Mouse (Mus musculus): ENCODE measurements around the gene Npb. TPM values are rescaled to one million over a fixed set of nuclear protein-coding genes. Genes with fewer than 3 reads are reported as not detected.

The Npb gene
- polyA plus RNA-seq, 1 experiment from 2014 or later, result 0.98 TPM

DNA sequence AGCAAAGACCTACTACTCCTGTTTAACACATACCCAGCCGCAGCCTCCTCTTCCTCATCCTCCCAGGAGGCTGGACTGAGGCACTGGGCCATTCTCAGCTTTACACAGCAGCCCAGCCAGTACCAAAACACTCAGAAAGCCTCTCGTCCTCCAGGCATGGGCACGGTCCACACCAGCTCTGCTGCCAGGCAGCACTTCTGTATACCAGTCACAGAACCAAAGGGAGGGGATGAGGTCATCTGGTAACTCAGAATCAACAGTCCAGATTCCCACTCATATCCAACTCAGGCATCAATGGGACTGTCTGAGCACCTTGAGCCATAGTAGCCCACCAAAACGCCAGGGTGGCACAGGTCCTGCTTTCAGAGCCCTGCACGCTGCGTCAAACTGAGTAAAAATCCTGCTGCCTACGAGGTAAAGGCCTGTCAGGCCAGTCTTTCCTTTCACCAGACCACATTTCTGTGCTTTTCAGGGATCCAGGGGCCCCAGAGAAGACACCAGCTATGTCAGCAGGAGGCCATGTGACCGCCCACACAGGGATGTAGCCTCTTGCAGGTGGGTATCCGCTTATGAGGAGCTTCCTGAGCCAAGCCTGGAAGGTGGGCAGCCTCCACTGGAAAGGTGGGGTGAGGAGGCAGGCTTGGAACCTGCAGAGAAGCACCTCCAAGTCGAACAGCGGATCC, 18.6 kb downstream of the Npb start:
- ATAC-seq (no peak), DNase-seq (ENCODE audit: low spot score) (no peak)
- 93% methylated on average over 11 of the region's 11 CpGs for WGBS
- peaks cover 43% of the 10 kb centered on the region for H3K36me3 ChIP-seq (ENCODE audit: control insufficient read depth, insufficient read depth, low read length)
- peaks cover 17% of the 10 kb centered on the region for H3K4me1 ChIP-seq (ENCODE audit: control insufficient read depth, insufficient read depth, low read length)
- no peak overlapping the region for H3K4me2 ChIP-seq (ENCODE audit: low read length)
- no peak overlapping the region for H3K9ac ChIP-seq (ENCODE audit: low read length)
- no peak overlapping the region for H3K27ac ChIP-seq (ENCODE audit: low read depth, low read length)
- H3K27me3 ChIP-seq (replicated peaks; ENCODE audit: control insufficient read depth, insufficient read depth, low read length), result no peaks in the 10 kb centered on the region
- H3K4me3 ChIP-seq (ENCODE audit: low read depth, low read length), result no peak overlapping the region
- no peaks in the 10 kb centered on the region for H3K9me3 ChIP-seq (replicated peaks; ENCODE audit: control insufficient read depth, low read length)

DNA sequence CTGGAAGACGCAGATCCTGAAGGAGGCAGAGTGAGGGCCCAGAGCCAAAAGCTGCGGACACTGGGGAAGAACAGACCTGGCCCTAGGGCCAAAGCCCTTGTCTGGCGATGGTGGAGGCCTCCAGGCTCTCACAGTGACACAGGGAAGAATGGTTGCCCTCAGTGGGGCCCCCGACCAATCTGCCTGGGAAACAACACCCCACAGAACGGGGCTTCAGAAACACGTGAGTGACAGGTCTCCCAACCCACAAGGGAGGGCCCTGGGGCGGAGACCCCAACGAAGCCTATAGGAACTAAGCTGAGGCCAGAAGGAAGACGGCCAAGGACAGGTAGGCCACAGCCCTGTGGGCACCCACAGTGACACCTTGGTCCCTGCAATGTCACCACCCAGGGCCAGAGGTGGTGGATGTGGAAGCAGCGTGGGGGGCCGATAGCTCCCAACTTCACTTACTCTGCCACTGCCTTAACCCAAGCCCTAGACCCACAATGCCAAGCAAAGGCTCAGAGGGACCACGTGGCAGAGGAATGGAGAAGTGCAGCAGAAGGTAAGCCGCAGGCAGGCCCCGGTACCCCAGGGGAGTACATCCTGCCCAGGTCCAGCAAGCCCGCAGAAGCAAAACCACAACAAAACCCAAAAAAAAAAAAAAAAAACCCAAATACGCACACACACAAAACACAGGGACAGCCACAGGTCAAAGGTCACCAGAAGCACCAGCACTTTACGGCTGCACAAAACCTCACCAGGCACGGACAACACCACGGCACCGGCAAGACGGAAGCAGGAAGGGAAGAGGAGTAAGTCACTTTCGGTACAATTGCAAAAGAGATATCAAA, 19.4 kb downstream of the Npb start:
- Histone ChIP-seq H3K27me3 (replicated peaks; ENCODE audit: control insufficient read depth, insufficient read depth, low read length) (no peaks in the 10 kb centered on the region), H3K36me3 (ENCODE audit: control insufficient read depth, insufficient read depth, low read length) (peaks cover 36% of the 10 kb centered on the region), H3K4me1 (ENCODE audit: control insufficient read depth, insufficient read depth, low read length) (peaks cover 23% of the 10 kb centered on the region), H3K9me3 (replicated peaks; ENCODE audit: control insufficient read depth, low read length) (no peaks in the 10 kb centered on the region), H3K4me3 (ENCODE audit: low read depth, low read length) (no peak overlapping the region), H3K9ac (ENCODE audit: low read length) (no peak overlapping the region), H3K4me2 (ENCODE audit: low read length) (no peak overlapping the region), H3K27ac (ENCODE audit: low read depth, low read length) (no peak overlapping the region)
- DNase-seq (ENCODE audit: low spot score) (no peak), ATAC-seq (no peak)
- 83% methylated on average over 22 of the region's 22 CpGs for WGBS

DNA sequence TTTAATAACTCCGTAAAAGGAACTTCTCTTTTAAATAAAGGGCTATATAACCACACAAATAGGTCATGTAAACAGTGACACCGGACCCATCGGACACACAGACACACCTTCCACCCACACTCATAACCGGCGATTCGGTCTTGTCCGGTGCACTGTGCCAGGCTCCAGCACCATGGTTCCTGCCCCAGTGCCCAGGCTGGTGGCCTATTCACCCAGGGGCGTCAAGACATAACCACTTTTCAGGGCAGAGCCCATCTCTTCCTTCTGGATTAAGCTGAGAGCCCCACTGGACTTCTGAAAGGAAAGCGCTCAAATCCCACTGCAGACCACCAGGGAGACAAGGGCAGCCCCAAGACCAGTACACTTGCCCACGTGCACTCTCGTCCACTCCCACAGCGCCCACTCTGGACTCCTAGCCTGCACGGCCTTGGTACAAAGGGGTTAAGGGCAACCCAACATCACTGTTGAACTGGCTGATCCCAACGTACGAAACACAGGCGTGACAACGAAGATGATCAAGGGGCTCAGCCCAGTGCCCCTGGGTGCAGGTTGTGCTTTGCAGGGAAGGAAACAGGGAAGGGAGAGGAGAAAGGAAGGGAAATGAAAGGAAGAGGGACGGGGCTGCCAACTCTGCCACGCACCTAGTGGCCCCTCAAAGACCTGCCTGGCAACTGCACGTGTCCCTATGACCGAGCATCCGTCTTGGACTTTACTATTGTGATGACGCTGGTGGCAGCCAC, 20.5 kb downstream of the Npb start:
- no peak overlapping the region for H3K4me3 ChIP-seq (ENCODE audit: low read depth, low read length)

GRCm38 (mm10) chr11:120629341-120629730, 21.1 kb downstream of the Npb start:
- Histone ChIP-seq H3K27ac (ENCODE audit: low read depth, low read length) (no peak overlapping the region), H3K4me3 (ENCODE audit: low read depth, low read length) (no peak overlapping the region), H3K9ac (ENCODE audit: low read length) (0 out of 2 replicates have a peak overlapping the region, but pooled peaks have one; percentile 14), H3K27me3 (replicated peaks; ENCODE audit: control insufficient read depth, insufficient read depth, low read length) (no peaks in the 10 kb centered on the region), H3K4me2 (ENCODE audit: low read length) (no peak overlapping the region), H3K9me3 (replicated peaks; ENCODE audit: control insufficient read depth, low read length) (no peaks in the 10 kb centered on the region), H3K4me1 (ENCODE audit: control insufficient read depth, insufficient read depth, low read length) (peaks cover 18% of the 10 kb centered on the region), H3K36me3 (ENCODE audit: control insufficient read depth, insufficient read depth, low read length) (peaks cover 28% of the 10 kb centered on the region)
- no peak for ATAC-seq
- 76% methylated on average over 23 of the region's 23 CpGs for WGBS
- no peak for DNase-seq (ENCODE audit: low spot score)

More for the DNA sequence above, 20.5 kb downstream of the Npb start:
- H3K9ac ChIP-seq (ENCODE audit: low read length), result no peak overlapping the region
- no peak for ATAC-seq
- H3K36me3 ChIP-seq (ENCODE audit: control insufficient read depth, insufficient read depth, low read length), result peaks cover 28% of the 10 kb centered on the region
- WGBS, result 93% methylated on average over 23 of the region's 23 CpGs
- no peaks in the 10 kb centered on the region for H3K27me3 ChIP-seq (replicated peaks; ENCODE audit: control insufficient read depth, insufficient read depth, low read length)
- no peak for DNase-seq (ENCODE audit: low spot score)
- no peaks in the 10 kb centered on the region for H3K9me3 ChIP-seq (replicated peaks; ENCODE audit: control insufficient read depth, low read length)
- H3K4me1 ChIP-seq (ENCODE audit: control insufficient read depth, insufficient read depth, low read length), result peaks cover 23% of the 10 kb centered on the region
- no peak overlapping the region for H3K4me2 ChIP-seq (ENCODE audit: low read length)
- H3K27ac ChIP-seq (ENCODE audit: low read depth, low read length), result no peak overlapping the region

DNA sequence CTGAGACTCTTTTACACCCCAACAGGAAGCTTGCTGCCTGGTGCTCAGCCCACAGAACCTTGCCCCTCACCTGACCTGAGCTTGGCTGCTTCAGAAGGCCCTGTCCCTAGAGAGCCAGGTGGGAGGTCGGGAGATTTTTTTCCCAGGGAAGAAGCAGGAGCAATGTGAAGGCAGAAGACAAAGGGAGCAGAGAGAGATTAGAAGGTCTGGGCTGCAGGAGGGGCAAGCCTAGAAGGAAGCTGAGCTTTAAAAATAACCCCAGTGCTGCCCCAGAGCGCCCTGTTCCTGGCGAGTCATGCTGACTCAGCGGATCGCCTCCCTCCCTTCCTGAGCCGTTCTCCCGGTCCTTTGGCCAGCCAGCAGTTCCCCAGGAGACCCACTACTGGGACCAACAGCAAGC, 21.6 kb downstream of the Npb start:
- 38% methylated on average over 7 of the region's 7 CpGs for WGBS
- DNase-seq (ENCODE audit: low spot score) (no peak), ATAC-seq (no peak)
- Histone ChIP-seq H3K4me3 (ENCODE audit: low read depth, low read length) (no peak overlapping the region), H3K4me1 (ENCODE audit: control insufficient read depth, insufficient read depth, low read length) (peaks cover 18% of the 10 kb centered on the region), H3K4me2 (ENCODE audit: low read length) (no peak overlapping the region), H3K9ac (ENCODE audit: low read length) (peak overlapping the region; percentile 14; the same call in 1 of the 2 replicates), H3K36me3 (ENCODE audit: control insufficient read depth, insufficient read depth, low read length) (peaks cover 28% of the 10 kb centered on the region), H3K27ac (ENCODE audit: low read depth, low read length) (no peak overlapping the region), H3K9me3 (replicated peaks; ENCODE audit: control insufficient read depth, low read length) (no peaks in the 10 kb centered on the region), H3K27me3 (replicated peaks; ENCODE audit: control insufficient read depth, insufficient read depth, low read length) (no peaks in the 10 kb centered on the region)

GRCm38 (mm10) chr11:120630401-120630871, 22.2 kb downstream of the Npb start:
- Histone ChIP-seq H3K9me3 (replicated peaks; ENCODE audit: control insufficient read depth, low read length) (no peaks in the 10 kb centered on the region), H3K27me3 (replicated peaks; ENCODE audit: control insufficient read depth, insufficient read depth, low read length) (no peaks in the 10 kb centered on the region), H3K4me2 (ENCODE audit: low read length) (no peak overlapping the region), H3K4me1 (ENCODE audit: control insufficient read depth, insufficient read depth, low read length) (peaks cover 14% of the 10 kb centered on the region), H3K4me3 (ENCODE audit: low read depth, low read length) (no peak overlapping the region), H3K9ac (ENCODE audit: low read length) (0 out of 2 replicates have a peak overlapping the region, but pooled peaks have one; percentile 14), H3K27ac (ENCODE audit: low read depth, low read length) (peak overlapping the region; percentile 11; the same call in 1 of the 2 replicates), H3K36me3 (ENCODE audit: control insufficient read depth, insufficient read depth, low read length) (peaks cover 28% of the 10 kb centered on the region)
- no peak for ATAC-seq
- 42% methylated on average over 5 of the region's 5 CpGs for WGBS
- no peak for DNase-seq (ENCODE audit: low spot score)

DNA sequence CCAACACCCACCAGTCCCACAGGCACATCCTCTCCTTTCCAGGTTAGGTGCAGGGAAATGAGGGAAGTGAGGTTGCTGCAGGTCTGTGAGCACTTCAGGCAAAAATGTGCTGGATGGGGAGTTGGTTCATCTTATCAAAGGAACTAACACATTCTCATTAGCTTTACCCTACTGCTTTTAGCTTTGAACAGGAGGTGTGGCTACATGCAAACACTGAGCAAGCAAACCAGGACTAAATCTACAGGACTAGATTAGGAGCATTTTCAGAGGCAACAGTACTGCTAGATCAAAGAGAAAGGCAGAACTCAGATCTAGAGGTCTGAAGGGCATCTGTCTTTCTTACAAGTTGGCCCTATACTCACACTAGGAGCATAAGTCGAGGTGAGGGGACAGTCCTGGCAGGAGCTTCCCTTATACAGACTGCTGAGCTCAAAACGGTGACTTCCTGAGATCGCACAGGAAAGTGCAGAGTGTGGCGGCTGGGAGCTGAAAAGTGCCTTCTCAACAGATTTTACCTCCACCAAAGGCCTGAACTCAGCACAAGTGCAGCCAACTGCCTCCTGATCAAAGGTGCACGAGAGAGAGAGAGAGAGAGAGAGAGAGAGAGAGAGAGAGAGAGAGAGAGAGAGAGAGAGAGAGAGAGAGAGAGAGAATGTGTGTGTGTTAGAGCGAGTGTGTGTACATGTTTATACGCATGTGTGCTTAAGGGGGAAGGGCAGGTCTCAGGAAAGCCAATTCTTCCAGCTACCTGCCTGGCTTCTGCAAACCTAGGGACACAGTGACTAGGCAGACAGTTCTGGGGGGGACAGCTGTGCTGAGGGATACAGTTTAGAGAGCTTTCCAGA, 22.8 kb downstream of the Npb start:
- WGBS, result 48% methylated on average over 7 of the region's 7 CpGs
- DNase-seq (ENCODE audit: low spot score) (no peak), ATAC-seq (no peak)
- peak overlapping the region; percentile 11; the same call in 1 of the 2 replicates for H3K27ac ChIP-seq (ENCODE audit: low read depth, low read length)
- peak overlapping the region; percentile 87; the same call in 1 of the 2 replicates for H3K9ac ChIP-seq (ENCODE audit: low read length)
- H3K36me3 ChIP-seq (ENCODE audit: control insufficient read depth, insufficient read depth, low read length), result peaks cover 28% of the 10 kb centered on the region
- peak overlapping the region; percentile 81; the same call in 1 of the 2 replicates for H3K4me2 ChIP-seq (ENCODE audit: low read length)
- 0 out of 2 replicates have a peak overlapping the region, but pooled peaks have one; percentile 97 for H3K4me3 ChIP-seq (ENCODE audit: low read depth, low read length)
- H3K9me3 ChIP-seq (replicated peaks; ENCODE audit: control insufficient read depth, low read length), result no peaks in the 10 kb centered on the region
- no peaks in the 10 kb centered on the region for H3K27me3 ChIP-seq (replicated peaks; ENCODE audit: control insufficient read depth, insufficient read depth, low read length)
- H3K4me1 ChIP-seq (ENCODE audit: control insufficient read depth, insufficient read depth, low read length), result peaks cover 14% of the 10 kb centered on the region
